Mouse (Mus musculus): ENCODE measurements around the gene Pet2. TPM values are rescaled to one million over a fixed set of nuclear protein-coding genes. Genes with fewer than 3 reads are reported as not detected.

The Pet2 gene
- not detected in 2 replicates for polyA plus RNA-seq (2012; rRNA removed)

DNA sequence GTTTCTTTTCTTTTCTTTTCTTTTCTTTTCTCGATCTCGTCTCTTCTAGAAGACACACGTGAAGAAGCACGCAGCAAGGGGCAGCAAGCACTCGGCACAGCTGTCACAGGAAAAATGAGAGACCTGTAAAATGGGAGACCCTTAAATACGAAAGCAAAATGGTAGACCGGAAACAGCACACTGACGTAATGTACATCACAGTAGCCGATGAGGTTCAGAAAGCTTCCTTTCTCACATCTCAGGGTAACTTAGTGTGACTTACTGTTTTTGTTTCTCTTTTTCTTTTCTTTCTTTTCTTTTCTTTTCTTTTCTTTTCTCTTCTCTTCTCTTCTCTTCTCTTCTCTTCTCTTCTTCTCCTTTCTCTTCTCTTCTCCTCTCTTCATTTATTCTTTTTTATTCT, at the start of gene Pet2:
Pet2 (minus strand) TSS at position 101 of the 400 bp plus-strand sequence.
- H3K27ac ChIP-seq (ENCODE audit: insufficient read depth, low read depth, low read length) = no peak within 1 kb of the TSS
- TF ChIP-seq CTCF (IDR thresholded peaks at IDR 0.05; ENCODE audit: extremely low read depth, insufficient read length, insufficient replicate concordance, low read depth, low read length) (no peak), POLR2A (IDR thresholded peaks at IDR 0.05; ENCODE audit: low read depth, low read length) (no peak)
- no peaks in the 10 kb centered on the region for H3K4me1 ChIP-seq (ENCODE audit: control insufficient read depth, insufficient read depth, insufficient read length, low read length)
- 90% methylated on average over 9 of the region's 9 CpGs for WGBS
- H3K36me3 ChIP-seq (ENCODE audit: control insufficient read depth, insufficient read depth, low read length) = no peaks in the 10 kb centered on the region
- H3K27me3 ChIP-seq (ENCODE audit: control insufficient read depth, insufficient read depth, low read length) = no peaks in the 10 kb centered on the region
- no peak within 1 kb of the TSS for H3K4me3 ChIP-seq (ENCODE audit: low read depth, low read length)

Data from small intestine, adult 2 months (tissue).